Mouse (Mus musculus) cerebellum, adult 2 months (tissue): Measurements from ENCODE around the gene Hal. TPM values are rescaled to one million over a fixed set of nuclear protein-coding genes. Genes with fewer than 3 reads are reported as not detected.

Experiments
- DNase-seq, 2 experiments: peaks; one replicate each; pipeline ENCODE4 v3.0.0; 2021
- H3K27ac ChIP-seq: fragments of 200-500 bp; 2 replicates; pipeline ENCODE4 v1.5.1; 2012; ENCODE audit warnings: low read length, control low read depth, inconsistent platforms; ENCODE audit not compliant: insufficient read depth
- H3K27me3 ChIP-seq: fragments of 200-500 bp; 2 replicates; pipeline ENCODE4 v1.6.1; 2012; ENCODE audit warnings: inconsistent platforms, mild to moderate bottlenecking, low read length, moderate library complexity; ENCODE audit not compliant: control insufficient read depth, insufficient read depth
- H3K4me1 ChIP-seq: fragments of 200-500 bp; 2 replicates; pipeline ENCODE4 v1.6.1; 2011; ENCODE audit warnings: low read length; ENCODE audit not compliant: control insufficient read depth, insufficient read depth
- H3K4me3 ChIP-seq: fragments of 200-500 bp; replicated peaks from 2 replicates; pipeline ENCODE3; 2011; ENCODE audit warnings: mild to moderate bottlenecking, low read depth, low read length, control low read depth; ENCODE audit not compliant: insufficient read depth
- CTCF ChIP-seq: fragments of 200-500 bp; IDR thresholded peaks from 2 replicates; pipeline ENCODE4 v1.5.1; 2011; ENCODE audit warnings: low read depth, mild to moderate bottlenecking, control low read depth, low read length, moderate library complexity, borderline replicate concordance; ENCODE audit not compliant: insufficient read depth
- POLR2A ChIP-seq: fragments of 200-500 bp; IDR thresholded peaks from 2 replicates; pipeline ENCODE4 v1.6.1; 2011; ENCODE audit warnings: low read length, control low read depth, borderline replicate concordance; ENCODE audit not compliant: insufficient read depth
- WGBS: fragments of 180-500 bp; shearing (Covaris S2); methylation state at CpG from one replicate; pipeline ENCODE4 v1.1.7; 2018; 5-methylcytosine and 5-hydroxymethylcytosine counted together
- polyA plus RNA-seq: library from polyadenylated mRNA; depleted of rRNA; stranded (reverse); fragments of >200 nt; gene quantifications from 2 replicates; pipeline ENCODE4 v1.2.3, GENCODE M21; 2012

Hal gene
- polyA plus RNA-seq, 1 experiment = 0.18 TPM

- WGBS = 86% methylated on average over 4 of the region's 4 CpGs
- DNase-seq = no peak
- Histone ChIP-seq H3K27me3 (no peaks in the 10 kb centered on the region), H3K4me1 (peaks cover 3% of the 10 kb centered on the region; the same call in 1 of the 2 replicates), H3K4me3 (no peak overlapping the region), H3K27ac (no peak overlapping the region)
- TF ChIP-seq CTCF (no peak), POLR2A (no peak)
Observed at GRCm38 (mm10) chr10:93518186-93518585, 29.6 kb downstream of the Hal start.

- DNase-seq = no peak
- 96% methylated on average over 2 of the region's 2 CpGs for WGBS
- TF ChIP-seq POLR2A = no peak
- no peak for TF ChIP-seq CTCF
- Histone ChIP-seq H3K27me3 (no peaks in the 10 kb centered on the region), H3K4me3 (no peak overlapping the region), H3K27ac (no peak overlapping the region), H3K4me1 (peaks cover 3% of the 10 kb centered on the region; the same call in 1 of the 2 replicates)
Observed at GRCm38 (mm10) chr10:93518620-93519019, 30.1 kb downstream of the Hal start.

GRCm38 (mm10) chr10:93519159-93519558, 30.6 kb downstream of the Hal start:
- 95% methylated on average over 8 of the region's 8 CpGs for WGBS
- TF ChIP-seq POLR2A (no peak), CTCF (no peak)
- H3K27me3 ChIP-seq = no peaks in the 10 kb centered on the region
- H3K4me1 ChIP-seq = peaks cover 3% of the 10 kb centered on the region; the same call in 1 of the 2 replicates
- DNase-seq = no peak
- no peak overlapping the region for H3K27ac ChIP-seq
- H3K4me3 ChIP-seq = no peak overlapping the region

GRCm38 (mm10) chr10:93519756-93520155, 31.2 kb downstream of the Hal start:
- H3K27ac ChIP-seq = no peak overlapping the region
- H3K4me3 ChIP-seq = no peak overlapping the region
- TF ChIP-seq CTCF (no peak), POLR2A (no peak)
- H3K4me1 ChIP-seq = peaks cover 3% of the 10 kb centered on the region; the same call in 1 of the 2 replicates
- no peaks in the 10 kb centered on the region for H3K27me3 ChIP-seq
- WGBS = 17% methylated on average over 5 of the region's 5 CpGs
- peak; percentile 67 to 82 for DNase-seq

- no peak for TF ChIP-seq POLR2A
- TF ChIP-seq CTCF = no peak
- no peak overlapping the region for H3K27ac ChIP-seq
- H3K4me3 ChIP-seq = no peak overlapping the region
- H3K4me1 ChIP-seq = peaks cover 3% of the 10 kb centered on the region; the same call in 1 of the 2 replicates
- DNase-seq = no peak
- no peaks in the 10 kb centered on the region for H3K27me3 ChIP-seq
- WGBS = 42% methylated on average over 4 of the region's 4 CpGs
Observed at GRCm38 (mm10) chr10:93520994-93521393, 32.4 kb downstream of the Hal start.

- TF ChIP-seq CTCF = no peak
- no peak for TF ChIP-seq POLR2A
- WGBS = 82% methylated on average over 1 of the region's 1 CpGs
- DNase-seq = no peak
Observed at GRCm38 (mm10) chr10:93525329-93525728, 36.8 kb downstream of the Hal start.

GRCm38 (mm10) chr10:93538287-93538686, 49.7 kb downstream of the Hal start:
- no peaks in the 10 kb centered on the region for H3K27me3 ChIP-seq
- TF ChIP-seq CTCF = no peak
- TF ChIP-seq POLR2A = no peak

More at GRCm38 (mm10) chr10:93525329-93525728, 36.8 kb downstream of the Hal start:
- Histone ChIP-seq H3K27me3 (no peaks in the 10 kb centered on the region), H3K27ac (no peak overlapping the region), H3K4me1 (peaks cover 3% of the 10 kb centered on the region; the same call in 1 of the 2 replicates), H3K4me3 (no peak overlapping the region)

GRCm38 (mm10) chr10:93538818-93539217, 50.2 kb downstream of the Hal start:
- Histone ChIP-seq H3K4me1 (peaks cover 4% of the 10 kb centered on the region), H3K4me3 (no peak overlapping the region), H3K27ac (no peak overlapping the region), H3K27me3 (no peaks in the 10 kb centered on the region)
- 94% methylated on average over 6 of the region's 6 CpGs for WGBS
- TF ChIP-seq CTCF = no peak
- TF ChIP-seq POLR2A = no peak
- DNase-seq = no peak

More at GRCm38 (mm10) chr10:93538287-93538686, 49.7 kb downstream of the Hal start:
- 96% methylated on average over 2 of the region's 2 CpGs for WGBS
- H3K27ac ChIP-seq = no peak overlapping the region
- H3K4me3 ChIP-seq = no peak overlapping the region
- DNase-seq = no peak
- peaks cover 4% of the 10 kb centered on the region for H3K4me1 ChIP-seq
